ENCODE assay signal across 8 mouse cellular contexts in genomic region chr10:64087936-64088773, GRCm38 (mm10). TPM values are rescaled to one million over a fixed set of nuclear protein-coding genes. Genes with fewer than 3 reads are reported as not detected.
A peak's percentile ranks its signal among the peaks of the same experiment; 100 is the strongest.
DNase-seq lines count a peak whose midpoint lies in the region; ATAC-seq and TF ChIP-seq lines count a peak whose summit lies in the region.

No protein-coding gene starts in this region.

- H3K4me2 ChIP-seq in lung, embryonic 14.5 days, result peak overlapping the region; percentile 63
- H3K4me2 ChIP-seq in embryonic facial prominence, embryonic 12.5 days (replicated peaks), result peak overlapping the region; percentile 82
- peak overlapping the region; percentile 67 for H3K4me2 ChIP-seq in intestine, embryonic 14.5 days (ENCODE audit: low read length)
- peak overlapping the region; percentile 86 for H3K4me2 ChIP-seq in midbrain, embryonic 14.5 days (ENCODE audit: low read length)

- ATAC-seq in lung, embryonic 14.5 days (ENCODE audit: insufficient read depth), result no peak
- ATAC-seq in embryonic facial prominence, embryonic 12.5 days (ENCODE audit: insufficient number of reproducible peaks, insufficient read depth, low FRiP score, low TSS enrichment), result no peak
- ATAC-seq in intestine, embryonic 14.5 days (replicated peaks; ENCODE audit: low FRiP score, low TSS enrichment, low read depth), result no peak
- ATAC-seq in midbrain, embryonic 14.5 days (ENCODE audit: low FRiP score, low TSS enrichment), result peak; percentile 28; the same call in 1 of the 2 replicates

- H3K9me3 ChIP-seq in lung, embryonic 14.5 days (ENCODE audit: low read depth, low read length), result no peaks in the 10 kb centered on the region
- H3K9me3 ChIP-seq in embryonic facial prominence, embryonic 12.5 days, result no peaks in the 10 kb centered on the region
- no peaks in the 10 kb centered on the region for H3K9me3 ChIP-seq in intestine, embryonic 14.5 days (ENCODE audit: control insufficient read depth, low read length)
- H3K9me3 ChIP-seq in midbrain, embryonic 14.5 days (ENCODE audit: control insufficient read depth, low read length), result no peaks in the 10 kb centered on the region

- H3K4me3 ChIP-seq in lung, embryonic 14.5 days (ENCODE audit: low read depth, low read length), result peak overlapping the region; percentile 34
- H3K4me3 ChIP-seq in embryonic facial prominence, embryonic 12.5 days, result peak overlapping the region; percentile 41
- peak overlapping the region; percentile 36 for H3K4me3 ChIP-seq in intestine, embryonic 14.5 days (ENCODE audit: low read depth, low read length)
- H3K4me3 ChIP-seq in midbrain, embryonic 14.5 days (replicated peaks; ENCODE audit: low read depth, low read length), result peak overlapping the region; percentile 53

- no peak for TF ChIP-seq CTCF in lung, embryonic 14.5 days (IDR thresholded peaks at IDR 0.05; ENCODE audit: low read depth)

- DNase-seq in lung, embryonic 14.5 days, result peak; percentile 56
- no peak for DNase-seq in lung, postnatal 4 days
- peak; percentile 64 for DNase-seq in intestine, embryonic 14.5 days (ENCODE audit: low spot score)
- DNase-seq in midbrain, embryonic 14.5 days, result peak; percentile 72
- no peak for DNase-seq in thymus, adult 18-20 months
- DNase-seq in lung, adult 18-20 months, result no peak
- DNase-seq in c-Kit-positive CD71-positive TER-119-positive erythroid progenitor cells, embryonic 14.5 days (ENCODE audit: low spot score), result no peak

- no peaks in the 10 kb centered on the region for H3K4me1 ChIP-seq in lung, embryonic 14.5 days (ENCODE audit: insufficient read depth)
- H3K4me1 ChIP-seq in embryonic facial prominence, embryonic 12.5 days, result peaks cover 8% of the 10 kb centered on the region; the same call in 1 of the 2 replicates
- H3K4me1 ChIP-seq in intestine, embryonic 14.5 days (replicated peaks; ENCODE audit: control insufficient read depth, insufficient read depth, low read length), result no peaks in the 10 kb centered on the region
- H3K4me1 ChIP-seq in midbrain, embryonic 14.5 days (ENCODE audit: control insufficient read depth, insufficient read depth, low read length), result peaks cover 5% of the 10 kb centered on the region; the same call in 1 of the 2 replicates

- WGBS in lung, embryonic 14.5 days, result 8% methylated on average over 26 of the region's 26 CpGs
- WGBS in embryonic facial prominence, embryonic 12.5 days, result 5% methylated on average over 26 of the region's 26 CpGs
- 8% methylated on average over 26 of the region's 26 CpGs for WGBS in intestine, embryonic 14.5 days
- 5% methylated on average over 26 of the region's 26 CpGs for WGBS in midbrain, embryonic 14.5 days

- no peak overlapping the region for H3K27ac ChIP-seq in lung, embryonic 14.5 days (ENCODE audit: low read depth)
- no peak overlapping the region for H3K27ac ChIP-seq in embryonic facial prominence, embryonic 12.5 days
- H3K27ac ChIP-seq in intestine, embryonic 14.5 days (ENCODE audit: low read depth), result no peak overlapping the region
- H3K27ac ChIP-seq in midbrain, embryonic 14.5 days (replicated peaks; ENCODE audit: low read depth, low read length), result peak overlapping the region; percentile 64; the same call in 1 of the 2 replicates

- H3K27me3 ChIP-seq in lung, embryonic 14.5 days (ENCODE audit: insufficient read depth, low read length), result peaks cover 15% of the 10 kb centered on the region
- peaks cover 23% of the 10 kb centered on the region for H3K27me3 ChIP-seq in embryonic facial prominence, embryonic 12.5 days
- H3K27me3 ChIP-seq in intestine, embryonic 14.5 days (replicated peaks; ENCODE audit: control insufficient read depth, insufficient read depth, low read length), result peaks cover 13% of the 10 kb centered on the region
- H3K27me3 ChIP-seq in midbrain, embryonic 14.5 days (ENCODE audit: control insufficient read depth, insufficient read depth, low read length), result peaks cover 7% of the 10 kb centered on the region; the same call in 1 of the 2 replicates

- no peak overlapping the region for H3K9ac ChIP-seq in lung, embryonic 14.5 days
- H3K9ac ChIP-seq in embryonic facial prominence, embryonic 12.5 days, result 0 out of 2 replicates have a peak overlapping the region, but pooled peaks have one; percentile 24
- H3K9ac ChIP-seq in intestine, embryonic 14.5 days (ENCODE audit: low read length), result peak overlapping the region; percentile 23; the same call in 1 of the 2 replicates
- H3K9ac ChIP-seq in midbrain, embryonic 14.5 days (replicated peaks; ENCODE audit: low read length), result peak overlapping the region; percentile 68

- H3K36me3 ChIP-seq in lung, embryonic 14.5 days (ENCODE audit: insufficient read depth), result no peaks in the 10 kb centered on the region
- no peaks in the 10 kb centered on the region for H3K36me3 ChIP-seq in embryonic facial prominence, embryonic 12.5 days
- no peaks in the 10 kb centered on the region for H3K36me3 ChIP-seq in intestine, embryonic 14.5 days (ENCODE audit: control insufficient read depth, insufficient read depth, low read length)
- H3K36me3 ChIP-seq in midbrain, embryonic 14.5 days (ENCODE audit: control insufficient read depth, insufficient read depth, low read length), result no peaks in the 10 kb centered on the region

RNA-seq across cellular contexts. Expression of gene Lrrtm3, which starts 1.9 kb away (rescaled TPM):
- polyA plus RNA-seq in lung, embryonic 14.5 days (2014; fragmentation: Nextera tagmentation; extraction: Ambion mirVana), result 2.6 and 3.3 TPM in 2 replicates
- 3.0 and 3.3 TPM in 2 replicates for polyA plus RNA-seq in embryonic facial prominence, embryonic 12.5 days (2016; fragmentation: Nextera tagmentation; extraction: Ambion mirVana)
- 6.5 and 7.3 TPM in 2 replicates for polyA plus RNA-seq in intestine, embryonic 14.5 days (2014; fragmentation: Nextera tagmentation; extraction: Ambion mirVana)
- 27.2 and 27.7 TPM in 2 replicates for polyA plus RNA-seq in midbrain, embryonic 14.5 days (2014; fragmentation: Nextera tagmentation; extraction: Ambion mirVana)

Comparison
In these comparisons a context has a peak if more than half of its experiments do, and no peak if none do; other contexts are left out.
1. DNase-seq: peak in lung, embryonic 14.5 days (single experiment), intestine, embryonic 14.5 days (single experiment) and midbrain, embryonic 14.5 days (single experiment); none in lung, postnatal 4 days (0 of 2), thymus, adult 18-20 months (0 of 2), lung, adult 18-20 months (0 of 2) and c-Kit-positive CD71-positive TER-119-positive erythroid progenitor cells, embryonic 14.5 days (single experiment).
2. Peak in every context shown above with its lines, with median percentiles within 50 percentile points of each other: H3K4me2 ChIP-seq and H3K4me3 ChIP-seq.